Mouse (Mus musculus) testis, adult 2 months (tissue): Measurements from ENCODE around the gene Abcb8.

Experiments used
- CTCF ChIP-seq: fragments of 200-500 bp; IDR thresholded peaks from 2 replicates; pipeline ENCODE4 v1.5.1; 2012; ENCODE audit warnings: low read depth, mild to moderate bottlenecking, inconsistent platforms, low read length, moderate library complexity; ENCODE audit not compliant: control insufficient read depth, insufficient read depth, insufficient replicate concordance
- POLR2A ChIP-seq: fragments of 200-500 bp; IDR thresholded peaks from 2 replicates; pipeline ENCODE4 v1.6.1; 2012; ENCODE audit warnings: low read depth, mild to moderate bottlenecking, inconsistent platforms, low read length, moderate library complexity; ENCODE audit not compliant: control insufficient read depth

- TF ChIP-seq CTCF (no peak), POLR2A (no peak)
Observed at GRCm38 (mm10) chr5:24378700-24379099, 14.8 kb upstream of the Abcb8 start.
